Mouse (Mus musculus): ENCODE data around the gene Pglyrp1. TPM values are rescaled to one million over a fixed set of nuclear protein-coding genes. Genes with fewer than 3 reads are reported as not detected.

Pglyrp1 gene
- polyA plus RNA-seq (2012; rRNA removed), result 0.67 and 1.1 TPM in 2 replicates

GRCm38 (mm10) chr7:18871031-18871430 lies at the start of gene Pglyrp1:
TSS of gene Pglyrp1 (plus strand) at chr7:18871331.

GRCm38 (mm10) chr7:18821507-18821906 lies 49.6 kb upstream of the Pglyrp1 start, which contains the start of gene Psg17:
TSS of gene Psg17 (minus strand) at chr7:18821607.

GRCm38 (mm10) chr7:18839865-18840264 lies 31.3 kb upstream of the Pglyrp1 start, which contains the start of gene Mill2:
TSS of gene Mill2 (plus strand) at chr7:18839966.

GRCm38 (mm10) chr7:18910241-18910831 lies 39.2 kb downstream of the Pglyrp1 start, which contains the start of gene Ccdc61:
TSS of gene Ccdc61 (minus strand) at chr7:18910415.

GRCm38 (mm10) chr7:18925162-18925938 lies 54.2 kb downstream of the Pglyrp1 start, which contains the start of gene Nova2:
TSS of gene Nova2 (plus strand) at chr7:18925888.

Other genes with a start within 250 kb of the Pglyrp1 start
- gene Psg21, start 214.6 kb upstream of the Pglyrp1 start, polyA plus RNA-seq (2012; rRNA removed), result 0.37 TPM in 1 of 2 replicates, not detected in the other
- gene Psg20, start 185.1 kb upstream of the Pglyrp1 start, polyA plus RNA-seq (2012; rRNA removed), result not detected in 2 replicates
- not detected in 2 replicates for gene Psg22, start 153.2 kb upstream of the Pglyrp1 start, polyA plus RNA-seq (2012; rRNA removed)
- 0.05 and 0.19 TPM in 2 replicates for gene Psg19, start 72.8 kb upstream of the Pglyrp1 start, polyA plus RNA-seq (2012; rRNA removed)
- 0.10 and 0.40 TPM in 2 replicates for gene Psg17, start 49.7 kb upstream of the Pglyrp1 start, polyA plus RNA-seq (2012; rRNA removed)
- 0.51 and 0.59 TPM in 2 replicates for gene Mill2, start 31.4 kb upstream of the Pglyrp1 start, polyA plus RNA-seq (2012; rRNA removed)
- 39.2 and 123 TPM in 2 replicates for gene Ccdc61, start 39.1 kb downstream of the Pglyrp1 start, polyA plus RNA-seq (2012; rRNA removed)
- 15.5 and 23.3 TPM in 2 replicates for gene Nova2, start 54.6 kb downstream of the Pglyrp1 start, polyA plus RNA-seq (2012; rRNA removed)
- gene Nanos2, start 116.1 kb downstream of the Pglyrp1 start, polyA plus RNA-seq (2012; rRNA removed), result 0.32 and 0.84 TPM in 2 replicates
- 7.1 and 7.9 TPM in 2 replicates for gene Mypop, start 119.9 kb downstream of the Pglyrp1 start, polyA plus RNA-seq (2012; rRNA removed)
- gene Irf2bp1, start 132.7 kb downstream of the Pglyrp1 start, polyA plus RNA-seq (2012; rRNA removed), result 31.9 and 58.6 TPM in 2 replicates
- 0.57 and 0.67 TPM in 2 replicates for gene Foxa3, start 152.2 kb downstream of the Pglyrp1 start, polyA plus RNA-seq (2012; rRNA removed)
- 84.7 and 90.8 TPM in 2 replicates for gene Sympk, start 153.0 kb downstream of the Pglyrp1 start, polyA plus RNA-seq (2012; rRNA removed)
- 0.02 and 0.11 TPM in 2 replicates for gene Rsph6a, start 183.4 kb downstream of the Pglyrp1 start, polyA plus RNA-seq (2012; rRNA removed)
- gene Dmwd, start 204.9 kb downstream of the Pglyrp1 start, polyA plus RNA-seq (2012; rRNA removed), result 85.3 and 111 TPM in 2 replicates
- 67.7 and 68.8 TPM in 2 replicates for gene Dmpk, start 212.5 kb downstream of the Pglyrp1 start, polyA plus RNA-seq (2012; rRNA removed)
- gene Six5, start 223.3 kb downstream of the Pglyrp1 start, polyA plus RNA-seq (2012; rRNA removed), result 35.0 and 44.6 TPM in 2 replicates
- gene Gm4969, start 247.0 kb downstream of the Pglyrp1 start, polyA plus RNA-seq (2012; rRNA removed), result 0.97 and 3.3 TPM in 2 replicates
- 10.6 and 11.1 TPM in 2 replicates for gene Fbxo46, start 248.5 kb downstream of the Pglyrp1 start, polyA plus RNA-seq (2012; rRNA removed)